Mouse (Mus musculus): ENCODE measurements around the gene Dap. TPM values are rescaled to one million over a fixed set of nuclear protein-coding genes. Genes with fewer than 3 reads are reported as not detected.

The Dap gene
- total RNA-seq, 2 experiments from 2014 or later = 15.6 to 34.2 TPM

DNA sequence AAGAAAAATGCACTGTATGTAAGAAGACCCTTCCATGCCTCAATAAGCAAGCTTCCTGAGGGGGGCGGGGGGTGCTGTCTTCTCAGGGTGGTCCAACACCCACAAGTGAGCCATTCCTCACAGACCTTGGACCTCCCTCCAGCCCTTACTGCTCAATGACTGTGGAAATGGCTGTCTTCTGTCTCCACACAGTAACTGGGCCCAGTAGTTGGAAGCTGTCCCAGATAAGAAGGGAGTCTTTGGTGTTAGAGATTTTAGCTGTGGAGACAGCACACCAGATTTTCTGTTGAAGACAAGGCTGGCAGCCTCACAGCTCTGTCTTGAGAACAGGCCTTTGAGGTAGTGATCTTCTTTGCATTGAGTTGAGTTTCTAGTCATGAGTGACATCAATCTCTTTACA is 33.2 kb downstream of the Dap start:
- ATAC-seq (replicated peaks; ENCODE audit: low FRiP score, poor library complexity, severe bottlenecking) = no peak

DNA sequence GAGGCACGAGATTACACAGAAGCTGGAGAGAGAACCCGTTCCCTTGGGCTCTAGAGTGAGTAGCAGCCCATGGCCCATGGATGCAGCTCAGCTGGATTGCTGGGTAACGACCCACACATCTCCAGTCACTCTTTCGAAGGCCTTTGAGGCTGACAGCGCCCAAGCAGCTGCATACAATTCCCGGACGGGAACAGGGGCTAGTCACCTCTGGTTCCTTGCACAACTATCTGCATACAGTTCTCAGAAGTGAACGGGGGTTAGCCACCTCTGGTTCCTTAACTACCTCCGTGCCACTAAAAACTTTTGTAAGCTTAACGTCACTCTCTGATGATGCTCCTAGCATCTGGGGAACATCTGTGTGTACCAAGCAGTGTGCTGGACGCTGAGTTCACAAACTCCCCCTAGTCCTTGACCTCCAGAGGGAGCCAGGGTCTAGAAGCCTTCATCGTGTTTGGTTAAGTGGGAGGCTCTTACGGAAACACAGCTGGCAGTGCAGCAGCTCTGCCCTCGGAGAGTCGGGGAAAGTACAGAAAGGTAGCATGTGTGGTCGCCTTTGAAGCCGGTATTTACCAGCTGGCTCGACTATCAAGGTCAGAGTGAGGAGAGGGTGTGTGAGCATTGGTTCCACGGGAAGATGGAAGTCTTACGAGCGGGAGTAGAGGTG is 34.0 kb downstream of the Dap start:
- no peak for ATAC-seq (replicated peaks; ENCODE audit: low FRiP score, poor library complexity, severe bottlenecking)

DNA sequence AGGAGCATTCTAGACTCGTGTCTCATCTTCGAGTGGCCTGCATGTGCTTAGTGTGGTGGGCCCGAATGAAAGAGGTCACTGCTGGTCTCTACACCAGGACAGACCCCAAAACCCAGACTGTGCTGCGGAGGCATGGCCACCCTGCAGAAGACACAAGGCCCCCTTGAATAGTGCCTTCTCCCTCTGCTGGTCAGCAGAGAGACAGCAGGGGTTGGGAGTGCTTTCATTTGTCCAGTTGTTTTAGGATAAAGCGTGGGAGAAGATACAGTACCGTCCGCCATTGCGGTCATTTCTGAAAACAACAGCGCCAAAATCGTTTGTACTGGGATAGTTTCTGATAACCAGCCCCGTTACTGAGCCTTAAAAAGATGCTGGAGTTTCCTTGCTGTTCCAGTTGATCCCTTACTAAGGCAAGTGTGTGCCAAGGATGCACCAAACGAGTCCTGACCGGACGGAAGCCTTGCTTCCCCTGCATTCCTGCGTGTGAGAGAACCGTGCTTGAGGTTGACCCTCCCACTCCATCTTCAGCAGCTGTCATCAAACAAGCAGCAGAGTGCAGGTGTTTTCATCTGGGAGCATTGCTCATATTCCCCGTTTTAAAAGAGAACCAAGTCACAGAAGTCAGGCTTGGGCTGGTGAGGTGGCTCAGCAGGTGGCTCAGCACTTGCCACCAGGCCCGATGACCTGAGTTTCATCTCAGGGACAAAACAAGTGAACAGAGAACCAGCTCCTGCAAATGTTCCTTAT is 34.8 kb downstream of the Dap start:
- ATAC-seq (replicated peaks; ENCODE audit: low FRiP score, poor library complexity, severe bottlenecking) = no peak

DNA sequence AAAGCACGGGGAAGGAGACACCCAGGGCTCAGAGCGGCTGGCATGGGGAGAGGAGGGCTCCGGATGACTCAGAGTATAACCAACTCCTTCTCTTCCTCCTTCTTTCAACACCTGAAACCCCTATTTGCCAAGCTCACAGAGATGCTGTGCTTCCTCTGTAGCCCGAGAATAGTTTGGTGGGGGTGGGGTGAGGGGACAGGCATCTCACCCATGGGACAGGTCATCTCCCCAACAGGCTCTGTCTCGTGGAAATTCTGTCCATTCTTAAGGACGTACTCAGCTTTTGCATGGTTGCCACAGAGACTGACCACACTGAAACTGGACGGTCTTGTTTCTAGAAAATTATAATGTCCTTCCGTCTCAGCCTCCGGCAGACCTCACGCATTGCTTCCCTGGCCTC is 37.0 kb downstream of the Dap start:
- no peak for ATAC-seq (replicated peaks; ENCODE audit: low FRiP score, poor library complexity, severe bottlenecking)

DNA sequence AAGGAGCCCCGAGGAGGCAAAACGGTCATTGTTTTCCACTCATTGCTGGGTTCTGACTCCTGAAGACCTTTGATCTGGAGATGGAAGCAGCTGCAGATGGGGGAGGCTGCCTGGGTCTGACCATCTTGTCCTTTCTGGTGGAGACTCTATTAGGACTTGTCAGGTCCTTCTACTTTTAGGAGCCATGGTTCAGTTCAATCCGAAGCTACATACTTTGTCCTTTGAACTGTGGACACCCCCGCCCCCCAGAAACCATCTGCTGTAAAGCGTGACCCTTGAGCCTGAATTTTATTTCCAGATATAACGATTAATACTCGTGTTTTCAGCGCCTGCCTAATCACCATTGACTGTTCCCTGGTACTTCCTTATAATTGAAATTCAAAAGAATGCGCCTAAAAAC is 38.2 kb downstream of the Dap start:
- no peak for ATAC-seq (replicated peaks; ENCODE audit: low FRiP score, poor library complexity, severe bottlenecking)

DNA sequence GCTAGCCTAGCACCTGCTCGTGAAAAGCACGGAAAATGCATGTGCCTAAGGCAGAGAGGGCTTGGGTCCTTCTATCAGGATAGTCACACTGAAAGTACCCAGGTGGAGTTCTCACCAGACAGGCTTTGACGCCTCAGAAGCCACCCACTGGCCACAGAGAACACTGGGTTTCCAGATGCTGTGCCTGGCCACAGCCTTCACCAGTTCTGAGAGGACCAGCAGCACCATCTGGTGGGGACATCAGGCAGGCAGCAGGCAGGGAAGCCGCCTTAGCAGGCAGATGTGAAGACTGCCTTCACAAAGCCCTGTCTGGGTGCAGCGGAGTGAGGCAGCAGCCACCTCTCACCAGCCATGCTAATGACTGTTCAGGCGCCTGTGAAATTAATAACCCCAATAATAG is 40.7 kb downstream of the Dap start:
- ATAC-seq (replicated peaks; ENCODE audit: low FRiP score, poor library complexity, severe bottlenecking) = no peak

DNA sequence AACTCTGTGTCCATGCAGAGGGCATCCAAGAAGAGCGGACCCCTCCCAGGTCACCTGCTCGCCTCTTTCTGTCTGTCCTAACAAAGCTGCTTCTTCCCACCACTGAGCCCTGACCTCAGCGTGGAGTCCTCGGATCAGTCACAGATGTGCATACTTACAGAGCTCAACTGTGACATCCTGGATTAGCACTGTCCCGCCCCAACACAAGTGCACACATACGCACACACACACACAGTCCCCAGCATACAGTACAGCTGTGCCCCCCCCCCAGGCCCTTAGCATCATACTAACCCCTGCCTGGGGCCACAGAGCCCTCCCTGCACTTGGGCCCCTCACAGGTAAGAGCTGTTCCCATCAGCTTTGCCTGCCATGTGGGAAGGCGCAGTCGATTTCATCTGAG is 41.3 kb downstream of the Dap start:
- no peak for ATAC-seq (replicated peaks; ENCODE audit: low FRiP score, poor library complexity, severe bottlenecking)

DNA sequence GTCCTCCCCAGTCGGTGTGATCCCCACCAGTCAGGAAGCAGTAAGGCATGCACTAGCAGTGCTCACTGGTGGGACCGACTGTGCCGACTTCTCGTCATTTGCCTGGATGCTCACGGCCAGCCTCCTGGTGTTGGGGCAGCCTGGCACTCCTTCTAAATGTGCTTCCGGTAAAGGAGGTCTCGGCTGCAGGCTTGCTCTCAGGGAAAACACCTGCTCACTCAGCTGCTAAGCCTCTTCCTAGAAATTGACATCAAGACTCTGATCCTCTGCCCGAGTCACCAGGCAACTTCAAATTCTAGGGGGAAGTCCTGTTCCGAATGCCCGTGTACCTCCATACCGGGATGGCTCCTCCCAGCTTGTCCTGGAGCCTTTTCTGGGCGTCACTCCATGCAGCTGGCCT is 41.7 kb downstream of the Dap start:
- no peak for ATAC-seq (replicated peaks; ENCODE audit: low FRiP score, poor library complexity, severe bottlenecking)

DNA sequence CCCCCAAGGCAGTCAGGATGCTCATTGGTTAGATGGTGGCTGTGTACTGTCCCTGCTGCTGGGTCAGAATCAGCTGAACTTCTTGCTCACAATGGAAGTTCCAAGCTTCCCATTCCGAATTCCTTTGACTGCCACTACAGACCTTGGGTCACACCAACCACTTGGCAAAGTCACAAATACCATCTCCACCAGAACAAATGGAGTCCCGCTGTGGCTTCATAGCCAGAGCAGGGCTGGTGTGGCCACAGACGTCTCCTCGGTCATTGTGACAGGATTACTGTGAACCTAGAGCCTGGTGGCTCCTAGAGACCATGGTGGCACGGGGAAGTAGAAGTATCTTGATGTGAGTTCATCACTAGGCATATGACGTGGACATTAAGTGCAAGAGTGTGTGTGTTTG is 44.0 kb downstream of the Dap start:
- ATAC-seq (replicated peaks; ENCODE audit: low FRiP score, poor library complexity, severe bottlenecking) = no peak

DNA sequence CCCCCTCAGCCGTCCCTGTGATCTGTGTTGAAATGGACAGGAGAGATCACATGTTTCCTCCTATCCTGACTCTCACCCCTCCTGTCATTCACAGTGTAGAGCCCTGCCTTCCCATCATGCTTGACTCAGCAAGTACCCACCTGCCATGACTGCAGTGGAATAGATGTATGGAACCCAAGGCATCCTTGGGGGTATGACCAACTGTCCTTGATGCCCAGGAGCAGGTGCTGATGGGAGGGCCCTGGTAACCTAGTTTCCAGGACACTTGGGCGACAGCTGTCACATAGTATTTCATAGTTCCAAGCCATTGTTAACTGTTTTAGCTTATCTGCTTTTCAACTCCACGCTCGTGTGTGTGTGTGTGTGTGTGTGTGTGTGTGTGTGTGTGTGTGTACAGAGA is 45.4 kb downstream of the Dap start:
- no peak for ATAC-seq (replicated peaks; ENCODE audit: low FRiP score, poor library complexity, severe bottlenecking)

DNA sequence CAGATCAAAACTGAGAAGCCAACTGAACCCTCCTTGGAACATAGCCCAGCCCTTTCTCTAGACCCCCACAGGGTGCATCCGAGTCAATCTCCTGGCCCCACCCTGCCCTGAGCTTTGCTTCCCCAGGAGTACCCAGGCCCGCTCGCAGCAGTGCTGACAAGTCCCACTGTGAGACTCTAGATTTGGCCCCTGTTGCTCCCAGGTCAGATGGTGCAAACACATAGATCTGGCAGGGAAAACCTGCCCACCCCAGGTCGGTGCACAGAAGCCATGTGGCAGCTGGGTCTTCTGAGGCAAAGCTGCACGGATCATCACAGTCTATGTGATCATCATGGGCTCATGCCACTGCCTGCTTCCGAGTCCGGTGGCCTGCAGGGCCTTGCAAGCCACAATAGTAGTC is 48.6 kb downstream of the Dap start:
- no peak for ATAC-seq (replicated peaks; ENCODE audit: low FRiP score, poor library complexity, severe bottlenecking)

DNA sequence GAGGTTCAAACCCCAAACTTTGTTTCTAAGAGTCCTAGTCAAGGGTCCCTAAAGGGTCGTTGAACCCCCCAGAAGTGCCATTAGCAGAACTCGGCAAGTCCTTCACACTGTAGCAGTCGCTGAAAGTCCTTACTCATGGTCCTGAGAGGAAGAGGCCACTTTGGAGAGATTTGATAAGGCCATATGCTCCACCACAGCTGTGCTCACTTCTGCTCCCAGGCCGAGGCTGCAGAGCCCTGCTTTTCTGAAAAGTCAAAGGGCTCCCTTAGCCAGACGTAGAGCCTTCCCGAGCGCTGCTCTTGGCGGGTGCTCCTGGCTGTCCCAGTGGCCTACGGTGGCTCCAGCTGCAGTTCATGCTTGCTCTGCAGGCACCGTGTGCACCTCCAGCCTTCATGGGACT is 49.4 kb downstream of the Dap start:
- no peak for ATAC-seq (replicated peaks; ENCODE audit: low FRiP score, poor library complexity, severe bottlenecking)

DNA sequence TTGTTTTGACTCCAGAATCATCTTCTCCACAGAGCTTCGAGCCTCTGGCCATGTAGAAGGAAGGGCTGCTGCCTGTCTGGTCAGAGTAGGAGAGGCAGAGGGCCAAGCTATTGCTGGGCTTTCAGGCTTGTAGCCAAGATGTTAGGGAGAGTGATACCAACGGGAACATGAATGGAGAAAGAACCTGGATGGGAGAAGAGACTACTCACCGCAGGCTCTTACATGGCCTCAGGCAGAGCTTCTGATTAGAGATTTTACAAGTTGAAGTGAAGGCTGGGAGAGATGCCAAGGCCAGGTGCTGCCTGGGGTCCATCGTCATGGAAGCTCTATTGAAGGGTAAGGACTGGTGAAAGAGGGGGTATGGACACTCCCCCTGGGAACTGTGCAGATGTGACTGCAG is 54.0 kb downstream of the Dap start:
- ATAC-seq (replicated peaks; ENCODE audit: low FRiP score, poor library complexity, severe bottlenecking) = no peak

DNA sequence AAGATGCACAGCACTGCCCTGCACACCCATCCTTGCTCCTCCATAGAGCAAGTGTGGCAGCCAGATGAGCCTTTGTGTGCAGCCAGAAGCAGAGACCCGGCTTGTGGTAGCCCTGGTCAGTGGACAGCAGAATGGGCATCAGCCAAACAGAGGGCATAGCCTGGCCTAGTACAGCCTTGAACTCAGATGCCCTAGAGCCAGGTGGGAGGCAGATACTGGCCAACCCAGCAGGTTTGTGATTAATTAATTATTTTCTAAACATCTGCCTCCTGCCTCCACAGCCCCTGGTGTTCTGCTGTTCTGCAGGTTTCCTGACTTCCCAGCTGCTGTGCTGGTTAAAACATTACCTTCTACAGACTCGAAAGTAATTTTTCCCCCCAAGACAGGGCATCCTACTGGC is 55.0 kb downstream of the Dap start:
- no peak for ATAC-seq (replicated peaks; ENCODE audit: low FRiP score, poor library complexity, severe bottlenecking)

DNA sequence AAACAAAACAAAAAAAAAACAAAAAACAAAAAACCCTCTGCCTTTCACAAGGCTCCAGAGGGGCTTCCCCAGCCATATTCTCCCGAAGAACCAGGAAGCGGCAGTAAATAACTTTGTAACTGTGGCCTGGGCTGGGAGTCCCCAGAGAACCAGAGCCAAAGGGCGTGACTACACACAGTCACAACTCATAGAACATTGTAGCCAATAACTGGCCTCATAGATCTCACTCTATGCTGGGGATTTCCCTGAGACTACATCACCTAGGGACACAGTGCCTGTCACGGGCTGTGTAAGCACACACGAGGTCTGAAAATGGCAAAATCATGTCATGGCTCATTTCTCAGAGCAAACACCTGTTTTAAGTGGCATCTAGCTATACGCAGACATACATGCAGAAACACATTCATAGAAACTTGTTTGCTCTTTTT is 55.5 kb downstream of the Dap start:
- ATAC-seq (replicated peaks; ENCODE audit: low FRiP score, poor library complexity, severe bottlenecking) = no peak

DNA sequence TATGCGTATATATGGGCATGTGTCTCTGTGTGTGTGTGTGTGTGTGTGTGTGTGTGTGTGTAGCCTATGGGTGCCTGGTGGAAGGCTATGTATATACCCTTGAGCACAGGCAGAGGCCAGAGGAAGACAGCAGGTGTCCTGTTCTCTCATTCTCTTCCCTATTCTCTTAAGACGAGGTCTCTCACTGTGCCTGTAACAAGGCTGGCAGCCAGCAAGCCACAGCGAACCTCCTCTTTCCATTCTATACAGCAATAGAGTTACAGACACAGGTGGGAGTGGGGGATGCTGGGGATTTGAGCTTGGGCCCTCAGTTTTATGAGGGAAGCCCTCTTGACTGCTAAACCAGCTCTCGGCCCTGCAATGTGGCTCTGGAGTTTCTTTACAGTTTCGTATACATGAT is 55.9 kb downstream of the Dap start:
- no peak for ATAC-seq (replicated peaks; ENCODE audit: low FRiP score, poor library complexity, severe bottlenecking)

DNA sequence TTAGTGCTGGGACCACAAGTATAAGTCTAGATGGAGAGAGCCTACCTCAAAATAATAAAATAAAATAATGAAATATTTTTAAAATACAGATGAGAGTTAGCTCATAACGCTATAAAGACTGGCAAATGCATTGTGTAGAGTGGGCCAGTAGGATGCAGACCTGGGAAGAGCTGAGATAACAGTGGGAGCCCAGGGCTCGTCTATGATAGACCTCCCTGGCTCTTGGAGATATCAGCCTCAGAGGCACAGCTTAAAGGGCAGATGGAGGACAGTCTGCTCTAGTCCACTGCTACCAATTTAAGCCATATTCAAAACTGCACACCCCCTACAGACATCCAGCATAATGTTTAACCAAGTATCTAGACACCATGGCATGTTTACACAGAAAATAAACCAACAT is 56.6 kb downstream of the Dap start:
- no peak for ATAC-seq (replicated peaks; ENCODE audit: low FRiP score, poor library complexity, severe bottlenecking)

DNA sequence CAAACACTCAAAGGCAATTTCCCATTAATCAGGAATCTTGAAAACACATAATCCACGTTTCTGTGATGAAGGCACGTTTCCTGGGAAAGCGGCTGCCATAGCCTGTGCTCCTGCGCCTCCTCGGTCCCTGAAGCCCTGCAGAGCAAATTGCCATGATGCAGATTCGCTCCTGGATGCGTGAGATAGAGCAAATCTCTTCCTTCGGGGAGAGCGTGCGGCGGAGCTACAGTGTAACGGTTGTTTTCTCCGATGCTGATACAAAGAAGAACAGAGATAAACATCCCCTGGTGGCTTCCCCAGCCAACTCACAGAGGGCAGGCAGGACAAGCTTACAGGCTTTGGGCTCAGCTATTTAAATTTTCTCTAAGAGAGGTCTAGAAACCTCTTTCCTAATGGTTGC is 57.7 kb downstream of the Dap start:
- no peak for ATAC-seq (replicated peaks; ENCODE audit: low FRiP score, poor library complexity, severe bottlenecking)

DNA sequence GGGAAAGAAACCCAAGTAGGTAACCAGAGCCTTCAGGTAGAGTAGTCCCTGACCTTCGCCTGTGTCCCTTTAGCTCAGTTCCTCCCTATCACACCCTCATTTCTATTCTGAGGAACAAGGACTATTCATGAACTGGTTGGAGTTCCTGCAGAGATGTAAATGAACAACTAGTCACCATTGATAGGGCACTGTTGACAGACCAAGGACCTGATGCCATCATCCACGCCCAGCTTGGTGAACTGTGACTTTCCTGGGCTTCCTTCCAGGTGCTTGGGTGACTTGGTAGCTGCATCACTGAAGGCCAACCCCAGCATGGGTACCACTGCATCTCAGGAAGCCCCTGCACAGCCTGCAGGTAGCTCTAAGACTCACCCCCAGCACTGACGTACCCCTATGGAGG is 58.2 kb downstream of the Dap start:
- no peak for ATAC-seq (replicated peaks; ENCODE audit: low FRiP score, poor library complexity, severe bottlenecking)

DNA sequence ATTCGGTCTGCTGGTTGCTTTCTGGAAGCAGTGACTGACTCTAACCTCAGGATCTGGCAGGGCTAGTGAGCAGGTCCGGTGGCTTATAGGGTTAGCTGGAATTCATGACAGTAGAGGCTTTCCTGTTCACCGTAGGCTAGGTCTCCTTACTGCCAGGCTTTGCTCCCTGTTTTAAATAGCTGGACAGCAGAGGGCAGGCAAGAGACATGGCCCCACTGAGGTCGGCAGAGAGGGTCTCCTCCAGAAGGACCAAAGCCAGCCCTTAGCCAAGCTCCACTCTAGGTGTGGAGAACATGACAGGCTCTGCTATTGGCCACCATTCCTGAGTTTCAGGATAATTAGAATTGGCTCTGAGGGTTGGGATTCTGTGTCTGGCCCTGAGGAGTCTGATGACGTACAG is 60.0 kb downstream of the Dap start:
- no peak for ATAC-seq (replicated peaks; ENCODE audit: low FRiP score, poor library complexity, severe bottlenecking)

DNA sequence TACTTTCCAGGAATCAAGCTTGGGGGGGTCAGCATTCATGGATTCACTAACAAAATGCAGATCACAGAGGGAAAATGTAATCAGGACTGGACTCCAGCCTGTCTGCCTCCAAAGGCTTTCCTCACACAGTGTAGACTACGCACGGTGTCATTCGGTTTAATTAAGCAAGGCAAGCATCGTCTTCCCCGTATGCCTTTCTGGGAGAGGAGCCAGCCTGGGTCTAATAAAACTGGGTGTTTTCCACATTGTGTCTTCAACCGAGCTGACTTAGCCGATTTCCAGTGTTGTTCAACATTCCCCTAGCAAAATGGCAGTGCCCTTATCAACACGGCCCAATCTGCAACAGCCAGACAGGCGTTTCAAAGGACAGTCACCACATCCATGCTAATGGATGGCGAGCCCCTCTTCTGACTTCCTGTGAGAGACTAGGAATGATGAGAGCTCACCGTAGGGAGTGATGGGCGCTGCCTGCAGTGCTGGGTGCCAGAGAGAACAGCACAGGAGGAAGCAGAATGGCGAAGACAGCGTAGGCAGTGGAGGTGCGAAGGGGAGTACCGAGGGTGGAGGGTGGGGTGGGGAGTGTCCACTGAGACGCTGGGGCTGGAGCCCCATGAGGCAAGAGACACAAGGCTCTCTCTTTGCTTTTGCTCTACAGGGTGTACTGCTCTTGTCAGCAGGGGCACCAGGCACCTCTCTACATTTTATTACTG is 61.0 kb downstream of the Dap start:
- no peak for ATAC-seq (replicated peaks; ENCODE audit: low FRiP score, poor library complexity, severe bottlenecking)

Data from erythroblast, adult 5-6 weeks (primary cell).